Mouse (Mus musculus): ENCODE data around the gene Sbk1.

DNA sequence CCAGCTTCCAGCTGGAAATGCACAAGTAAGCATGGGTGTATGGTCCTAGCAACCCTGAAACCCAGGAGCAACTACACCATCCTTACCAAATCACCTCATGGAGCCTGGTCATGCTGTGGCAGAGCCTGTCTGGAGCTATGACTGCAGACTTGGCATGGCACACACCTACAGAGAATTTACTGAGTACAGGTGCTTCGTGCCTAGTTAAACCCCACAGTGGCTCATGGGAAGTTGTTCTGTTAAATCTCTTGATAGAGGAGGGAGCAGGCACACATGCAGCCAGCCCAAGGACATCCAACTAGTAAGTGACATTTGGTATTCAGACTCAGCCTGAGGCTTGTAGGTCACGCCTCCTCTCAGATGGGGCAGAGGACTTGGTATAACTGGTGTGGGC lies 15.7 kb downstream of the Sbk1 start:
- TF ChIP-seq UBTF (IDR thresholded peaks at IDR 0.05; ENCODE audit: low read depth, low read length) (no peak), GABPA (IDR thresholded peaks at IDR 0.05; ENCODE audit: insufficient replicate concordance, low read depth, low read length) (no peak), CTCF (conservative IDR thresholded peaks at IDR 0.05 in 1 of 2, IDR thresholded peaks at IDR 0.05 in 1 of 2; ENCODE audit: low read depth in 2 of 2, low read length in 2 of 2) (no peak), MAX (IDR thresholded peaks at IDR 0.05; ENCODE audit: low read length) (no peak), TCF12 (IDR thresholded peaks at IDR 0.05; ENCODE audit: low read depth, low read length) (no peak), NELFE (IDR thresholded peaks at IDR 0.05; ENCODE audit: low read depth, low read length) (no peak)

All from CH12.LX (cell line).